Mouse (Mus musculus): Measurements from ENCODE around the gene Ak5. TPM values are rescaled to one million over a fixed set of nuclear protein-coding genes. Genes with fewer than 3 reads are reported as not detected.
"Not testable (repeated sequence)": the region's sequence is repeated elsewhere in the genome, so short reads cannot be mapped to it uniquely, and the experiment has no call there.

Ak5 gene
- total RNA-seq, 2 experiments from 2014 or later, result 139 to 148 TPM

GRCm38 (mm10) chr3:152468032-152468431, 200.1 kb downstream of the Ak5 start:
- no peak overlapping the region for H3K27ac ChIP-seq
- intact Hi-C loops (cut with DNase I), result no loop called here
- H3K4me3 ChIP-seq, result no peak overlapping the region
- no peak for TF ChIP-seq CTCF (IDR thresholded peaks at IDR 0.05)
- DNase-seq (ENCODE audit: extremely low spot score in 1 of 2, low spot score in 2 of 2), result no peak

GRCm38 (mm10) chr3:152467312-152467711, 200.8 kb downstream of the Ak5 start:
- Histone ChIP-seq H3K4me3 (no peak overlapping the region), H3K27ac (no peak overlapping the region)
- intact Hi-C loops (cut with DNase I), result no loop called here
- DNase-seq (ENCODE audit: extremely low spot score in 1 of 2, low spot score in 2 of 2), result no peak
- TF ChIP-seq CTCF (IDR thresholded peaks at IDR 0.05), result no peak

GRCm38 (mm10) chr3:152466849-152467248, 201.3 kb downstream of the Ak5 start:
- TF ChIP-seq CTCF (IDR thresholded peaks at IDR 0.05), result no peak
- intact Hi-C loops (cut with DNase I), result no loop called here

GRCm38 (mm10) chr3:152465338-152465737, 202.8 kb downstream of the Ak5 start:
- no peak for DNase-seq (ENCODE audit: extremely low spot score in 1 of 2, low spot score in 2 of 2)
- intact Hi-C loops (cut with DNase I), result no loop called here
- Histone ChIP-seq H3K4me3 (no peak overlapping the region), H3K27ac (no peak overlapping the region)
- no peak for TF ChIP-seq CTCF (IDR thresholded peaks at IDR 0.05)

More at GRCm38 (mm10) chr3:152466849-152467248, 201.3 kb downstream of the Ak5 start:
- DNase-seq (ENCODE audit: extremely low spot score in 1 of 2, low spot score in 2 of 2), result no peak
- Histone ChIP-seq H3K4me3 (no peak overlapping the region), H3K27ac (no peak overlapping the region)

- Histone ChIP-seq H3K27ac (no peak overlapping the region), H3K4me3 (no peak overlapping the region)
- DNase-seq (ENCODE audit: extremely low spot score in 1 of 2, low spot score in 2 of 2), result no peak
- no peak for TF ChIP-seq CTCF (IDR thresholded peaks at IDR 0.05)
- intact Hi-C loops (cut with DNase I), result loop anchor here (5.0 kb wide), 1 partner anchor 67 kb away; the partner anchor contains the start of gene Zzz3
Observed at GRCm38 (mm10) chr3:152464462-152464861, 203.7 kb downstream of the Ak5 start.

GRCm38 (mm10) chr3:152462900-152463299, 205.3 kb downstream of the Ak5 start:
- intact Hi-C loops (cut with DNase I), result loop anchor here (5.0 kb wide), 1 partner anchor 66 kb away; the partner anchor contains the start of gene Zzz3
- no peak overlapping the region for H3K4me3 ChIP-seq
- H3K27ac ChIP-seq, result no peak overlapping the region
- no peak for TF ChIP-seq CTCF (IDR thresholded peaks at IDR 0.05)
- DNase-seq (ENCODE audit: extremely low spot score in 1 of 2, low spot score in 2 of 2), result no peak

GRCm38 (mm10) chr3:152462038-152462547, 206.1 kb downstream of the Ak5 start:
- no peak overlapping the region for H3K4me3 ChIP-seq
- no peak for DNase-seq (ENCODE audit: extremely low spot score in 1 of 2, low spot score in 2 of 2)
- H3K27ac ChIP-seq, result peak overlapping the region; percentile 21; the same call in 1 of the 2 replicates
- intact Hi-C loops (cut with DNase I), result loop anchor here (5.0 kb wide), 1 partner anchor 65 kb away; the partner anchor contains the start of gene Zzz3
- TF ChIP-seq CTCF (IDR thresholded peaks at IDR 0.05), result no peak

GRCm38 (mm10) chr3:152460802-152461201, 207.4 kb downstream of the Ak5 start:
- intact Hi-C loops (cut with DNase I), result loop anchor here (5.0 kb wide), 1 partner anchor 64 kb away; the partner anchor contains the start of gene Zzz3
- no peak for TF ChIP-seq CTCF (IDR thresholded peaks at IDR 0.05)
- no peak for DNase-seq (ENCODE audit: extremely low spot score in 1 of 2, low spot score in 2 of 2)
- H3K27ac ChIP-seq, result no peak overlapping the region
- no peak overlapping the region for H3K4me3 ChIP-seq

GRCm38 (mm10) chr3:152458875-152459274, 209.3 kb downstream of the Ak5 start:
- H3K4me3 ChIP-seq; intact Hi-C loops (cut with DNase I); H3K27ac ChIP-seq; DNase-seq (ENCODE audit: extremely low spot score in 1 of 2, low spot score in 2 of 2): not testable (repeated sequence)

GRCm38 (mm10) chr3:152457308-152458035, 210.7 kb downstream of the Ak5 start:
- TF ChIP-seq CTCF (IDR thresholded peaks at IDR 0.05), result no peak
- intact Hi-C loops (cut with DNase I), result no loop called here
- DNase-seq (ENCODE audit: extremely low spot score in 1 of 2, low spot score in 2 of 2), result no peak
- Histone ChIP-seq H3K27ac (no peak overlapping the region), H3K4me3 (no peak overlapping the region)

GRCm38 (mm10) chr3:152453163-152453562, 215.0 kb downstream of the Ak5 start:
- H3K4me3 ChIP-seq, result no peak overlapping the region
- TF ChIP-seq CTCF (IDR thresholded peaks at IDR 0.05), result no peak
- H3K27ac ChIP-seq, result no peak overlapping the region
- no peak for DNase-seq (ENCODE audit: extremely low spot score in 1 of 2, low spot score in 2 of 2)
- intact Hi-C loops (cut with DNase I), result no loop called here

GRCm38 (mm10) chr3:152446966-152447365, 221.2 kb downstream of the Ak5 start:
- no peak for DNase-seq (ENCODE audit: extremely low spot score in 1 of 2, low spot score in 2 of 2)
- intact Hi-C loops (cut with DNase I), result no loop called here
- no peak for TF ChIP-seq CTCF (IDR thresholded peaks at IDR 0.05)
- Histone ChIP-seq H3K4me3 (no peak overlapping the region), H3K27ac (no peak overlapping the region)

Data from left cerebral cortex, adult 2 months (tissue).